Mouse (Mus musculus): Measurements from ENCODE around the gene Nrxn3.

Nrxn3 gene

GRCm38 (mm10) chr12:88722691-88723070 is at the start of gene Nrxn3:
Gene Nrxn3, plus strand, starts transcription at chr12:88722876.
- DNase-seq: no peak

GRCm38 (mm10) chr12:88704159-88704846 is 18.4 kb upstream of the Nrxn3 start:
- no peak for DNase-seq

GRCm38 (mm10) chr12:88705959-88706358 is 16.7 kb upstream of the Nrxn3 start:
- DNase-seq: no peak

GRCm38 (mm10) chr12:88707786-88708185 is 14.9 kb upstream of the Nrxn3 start:
- no peak for DNase-seq

- peak; percentile 35 for DNase-seq
Measured at GRCm38 (mm10) chr12:88709223-88709622, 13.5 kb upstream of the Nrxn3 start.

- no peak for DNase-seq
Measured at GRCm38 (mm10) chr12:88713456-88713855, 9.2 kb upstream of the Nrxn3 start.

- no peak for DNase-seq
Measured at GRCm38 (mm10) chr12:88722031-88722690, 515 bp upstream of the Nrxn3 start.

GRCm38 (mm10) chr12:88726316-88726715 is 3.6 kb downstream of the Nrxn3 start:
- no peak for DNase-seq

- no peak for DNase-seq
Measured at GRCm38 (mm10) chr12:88726755-88727154, 4.1 kb downstream of the Nrxn3 start.

GRCm38 (mm10) chr12:88730720-88731119 is 8.0 kb downstream of the Nrxn3 start:
- no peak for DNase-seq

GRCm38 (mm10) chr12:88735045-88735444 is 12.4 kb downstream of the Nrxn3 start:
- DNase-seq: no peak

- no peak for DNase-seq
Measured at GRCm38 (mm10) chr12:88737081-88737480, 14.4 kb downstream of the Nrxn3 start.

- DNase-seq: no peak
Measured at GRCm38 (mm10) chr12:88738616-88739015, 15.9 kb downstream of the Nrxn3 start.

- no peak for DNase-seq
Measured at GRCm38 (mm10) chr12:88746788-88747187, 24.1 kb downstream of the Nrxn3 start.

GRCm38 (mm10) chr12:88764791-88765190 is 42.1 kb downstream of the Nrxn3 start:
- DNase-seq: no peak

GRCm38 (mm10) chr12:88774666-88775065 is 52.0 kb downstream of the Nrxn3 start:
- no peak for DNase-seq

GRCm38 (mm10) chr12:88778036-88778435 is 55.4 kb downstream of the Nrxn3 start:
- no peak for DNase-seq

GRCm38 (mm10) chr12:88784199-88785147 is 61.8 kb downstream of the Nrxn3 start:
- DNase-seq: no peak

GRCm38 (mm10) chr12:88793314-88793713 is 70.6 kb downstream of the Nrxn3 start:
- no peak for DNase-seq

- DNase-seq: no peak
Measured at GRCm38 (mm10) chr12:88800990-88801655, 78.4 kb downstream of the Nrxn3 start.

GRCm38 (mm10) chr12:88801656-88802007 is 79.0 kb downstream of the Nrxn3 start:
- DNase-seq: no peak

GRCm38 (mm10) chr12:88808947-88809346 is 86.3 kb downstream of the Nrxn3 start:
- no peak for DNase-seq

- DNase-seq: no peak
Measured at GRCm38 (mm10) chr12:88812173-88812572, 89.5 kb downstream of the Nrxn3 start.

Data from thymus, postnatal 14 days (tissue).